Mouse (Mus musculus) thymus, postnatal 25 days (tissue): ENCODE data around the gene Prr9.

Experiments used
- DNase-seq: peaks from one replicate; pipeline ENCODE4 v3.0.0; 2022

The Prr9 gene

DNA sequence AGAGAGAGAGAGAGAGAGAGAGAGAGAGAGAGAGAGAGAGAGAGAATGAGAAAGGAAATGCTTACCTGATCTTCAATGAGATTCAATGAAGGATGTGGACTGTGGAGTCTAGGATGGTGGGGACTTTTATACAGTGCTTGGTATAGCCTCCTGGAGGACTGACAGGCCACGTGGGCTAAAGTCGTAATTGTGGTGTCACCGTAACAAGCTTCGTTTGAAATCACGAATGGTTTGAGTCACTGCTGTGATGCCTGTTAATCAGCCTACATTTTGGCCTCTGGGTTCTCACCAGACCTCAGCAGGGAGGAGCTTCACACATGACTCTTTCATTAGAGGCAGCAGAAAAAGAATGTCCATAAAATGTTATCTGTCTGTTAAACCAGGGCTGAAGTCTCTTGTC is at the start of gene Prr9:
Gene Prr9, minus strand, starts transcription at position 101 of the 400 bp plus-strand sequence.
- DNase-seq = no peak

DNA sequence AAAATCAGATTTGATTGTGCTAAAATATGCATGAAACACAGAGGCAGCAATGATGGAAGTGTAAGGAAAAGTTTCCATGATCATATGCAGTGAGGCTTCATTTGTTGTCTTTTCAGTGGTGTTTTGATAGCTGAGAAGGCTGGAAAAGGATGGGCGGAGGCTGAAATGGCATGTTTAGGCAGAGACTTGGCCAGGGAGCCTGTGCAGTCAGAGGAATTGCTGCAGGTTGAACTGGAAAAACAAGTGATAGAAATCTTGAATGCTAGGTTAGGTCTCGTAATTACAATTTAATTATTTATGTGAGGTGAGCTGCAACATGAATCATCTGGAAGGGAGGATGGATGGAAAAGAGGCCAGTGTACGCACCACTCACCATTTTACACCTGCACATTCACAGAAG is 46.1 kb upstream of the Prr9 start:
- DNase-seq = no peak

DNA sequence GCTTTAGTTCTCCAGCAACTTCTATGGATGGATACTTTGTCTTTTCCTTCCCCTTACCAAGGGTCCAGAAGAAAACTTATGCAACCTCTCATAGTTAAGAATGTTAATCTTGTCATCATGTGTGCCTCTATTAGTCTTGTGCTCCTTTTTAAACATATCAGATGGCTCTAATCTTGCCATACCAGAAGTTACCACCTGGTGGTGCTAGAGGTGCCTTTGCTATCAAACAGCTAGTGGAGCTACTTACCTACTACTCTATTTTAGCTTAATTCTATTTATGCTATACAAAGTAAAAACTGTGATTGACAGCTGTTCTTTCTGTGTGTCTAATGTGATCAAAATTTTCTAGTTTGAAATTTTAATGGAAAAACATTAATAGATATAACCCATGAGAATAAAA is 29.6 kb upstream of the Prr9 start:
- DNase-seq = no peak

DNA sequence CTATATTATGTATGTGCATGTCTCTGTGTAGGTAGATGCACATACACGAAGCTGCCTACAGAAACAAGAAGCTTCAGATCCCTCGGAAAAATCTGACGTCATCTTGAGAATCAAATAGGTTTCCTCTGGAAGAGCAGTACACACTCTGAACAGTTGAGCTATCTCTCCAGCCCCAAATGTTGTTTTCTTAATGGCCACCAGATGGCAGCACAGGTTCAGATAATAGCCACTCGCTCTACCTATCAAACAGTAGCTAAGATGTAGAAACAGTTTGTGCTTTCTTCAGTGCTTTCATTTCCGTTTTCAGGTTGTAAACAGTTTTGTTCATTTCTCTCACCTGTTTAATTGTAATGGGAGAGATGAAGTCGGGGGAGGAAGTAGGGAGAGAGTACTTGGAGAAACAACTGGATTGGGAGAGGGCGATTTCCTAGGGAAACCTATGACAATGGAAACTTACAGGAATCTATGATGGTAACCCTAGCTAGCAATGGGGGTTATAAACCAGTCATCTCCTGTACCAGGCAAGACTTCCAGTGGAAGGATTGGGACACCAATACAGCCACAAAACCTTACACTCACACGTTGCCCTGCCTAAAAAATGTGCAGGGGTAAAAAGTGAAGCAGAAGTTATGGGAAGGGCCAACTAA is 27.0 kb upstream of the Prr9 start:
- DNase-seq = no peak

DNA sequence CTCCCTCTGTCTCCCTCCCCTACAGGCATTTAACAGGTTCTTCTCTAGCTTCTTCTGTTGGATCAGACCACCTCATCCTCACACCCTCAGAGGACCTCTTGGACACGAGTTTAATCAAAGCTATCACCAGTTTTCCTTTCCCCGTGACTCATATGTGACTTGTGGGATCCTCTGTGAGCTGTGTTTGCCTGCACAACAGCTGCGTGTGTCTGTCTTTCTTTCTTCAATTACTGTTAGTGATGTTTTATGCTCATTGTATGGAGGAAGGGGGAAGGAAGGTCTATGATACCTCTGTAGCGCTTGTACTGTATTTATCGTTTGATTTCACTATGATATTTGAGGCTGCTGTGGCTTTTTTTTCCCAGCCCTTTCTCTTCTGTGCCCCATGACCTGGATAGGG is 24.2 kb upstream of the Prr9 start:
- DNase-seq = no peak

DNA sequence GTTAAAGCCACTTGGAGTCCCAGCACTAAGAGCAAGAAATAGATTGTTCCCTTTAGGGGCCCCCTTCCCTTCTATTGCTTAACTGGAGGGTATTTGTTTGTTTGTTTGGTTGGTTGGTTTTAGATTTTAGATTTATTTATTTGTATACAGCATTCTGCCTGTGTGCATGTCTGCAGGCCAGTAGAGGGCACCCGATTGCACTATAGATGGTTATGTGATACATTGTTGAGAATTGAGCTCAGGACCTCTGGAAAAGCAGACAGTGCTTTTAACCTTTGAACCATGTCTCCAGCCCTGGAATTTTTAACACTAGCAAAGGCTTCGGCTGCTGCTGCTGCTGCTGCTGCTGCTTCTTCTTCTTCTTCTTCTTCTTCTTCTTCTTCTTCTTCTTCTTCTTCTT is 23.7 kb upstream of the Prr9 start:
- no peak for DNase-seq

DNA sequence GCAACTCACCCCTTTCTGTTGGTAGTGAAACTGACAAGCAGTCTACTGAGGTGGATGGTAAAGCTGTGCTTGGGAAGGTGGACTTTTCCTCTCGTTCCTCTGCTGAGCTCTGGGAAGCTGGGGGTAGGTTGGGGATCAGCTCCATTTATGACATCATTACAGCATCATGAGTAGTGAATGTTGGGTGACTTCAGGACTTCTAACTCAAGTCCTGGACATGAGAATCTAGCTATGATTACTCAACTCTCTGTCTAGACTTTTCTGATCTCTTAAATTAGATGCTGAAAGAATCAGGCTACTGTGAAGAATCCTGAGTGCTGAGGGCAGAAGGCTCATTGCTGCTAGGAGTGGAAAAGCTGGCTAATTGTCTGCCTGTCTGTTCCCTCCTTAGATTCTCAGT is 18.9 kb upstream of the Prr9 start, which contains the start of gene Lelp1:
Gene Lelp1, minus strand, starts transcription at position 101 of the 400 bp plus-strand sequence.
- no peak for DNase-seq

DNA sequence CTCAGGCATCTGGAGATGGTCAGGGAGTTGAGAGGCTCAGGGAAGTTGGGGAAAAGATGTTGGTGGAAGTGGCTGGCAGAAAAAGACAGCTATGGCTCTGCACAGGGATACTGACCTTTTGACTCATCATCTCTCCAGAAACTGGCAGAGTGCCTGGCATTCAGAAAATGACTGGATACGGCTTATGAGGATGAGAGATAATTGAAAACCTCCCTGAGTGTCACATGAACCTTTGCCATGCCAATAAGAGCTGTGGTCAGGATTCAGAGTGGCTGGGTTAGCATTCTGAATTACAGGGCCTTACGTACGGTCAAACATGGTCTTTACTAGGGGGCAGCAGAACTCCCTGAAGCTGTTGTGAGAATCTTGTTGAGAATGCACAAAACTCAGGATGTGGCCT is 2.8 kb downstream of the Prr9 start:
- no peak for DNase-seq

DNA sequence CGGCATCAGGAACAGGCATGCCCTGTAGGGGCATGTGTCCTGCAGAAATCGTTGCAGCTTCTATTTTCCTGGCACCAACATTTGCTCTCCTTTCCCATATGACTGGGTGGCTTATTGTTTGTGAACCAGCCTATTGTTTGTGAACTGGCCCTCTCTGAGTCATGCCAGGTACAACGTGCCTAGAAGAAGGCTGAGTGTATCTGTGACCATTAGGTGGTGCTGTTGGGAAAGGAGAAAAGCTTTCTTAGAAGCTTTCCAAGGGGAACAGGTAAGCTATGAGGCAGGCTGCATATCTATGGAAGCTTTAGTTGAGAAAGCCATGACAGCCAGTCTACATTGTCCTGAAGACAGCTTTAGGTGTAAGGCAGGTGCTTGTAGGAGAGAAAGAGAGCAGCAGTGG is 5.8 kb downstream of the Prr9 start:
- no peak for DNase-seq

DNA sequence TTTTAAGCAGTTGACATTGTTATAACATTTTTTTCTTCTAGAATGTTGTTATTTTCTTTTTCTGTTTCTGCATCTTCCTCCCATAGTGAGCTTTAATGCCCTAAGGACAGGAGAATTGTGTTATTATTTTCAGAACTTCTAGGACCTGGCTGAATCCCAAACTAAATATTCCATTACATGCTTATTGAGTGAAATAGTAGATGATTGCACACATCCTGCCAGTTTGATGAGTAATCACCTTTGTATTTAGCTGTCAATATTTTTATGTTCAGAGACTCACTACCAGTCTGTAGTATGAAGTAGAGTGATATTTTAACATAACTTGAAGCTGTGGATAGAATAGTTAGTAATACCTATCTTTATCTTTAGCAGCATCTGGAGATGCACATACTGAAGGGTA is 12.2 kb downstream of the Prr9 start:
- DNase-seq = no peak

DNA sequence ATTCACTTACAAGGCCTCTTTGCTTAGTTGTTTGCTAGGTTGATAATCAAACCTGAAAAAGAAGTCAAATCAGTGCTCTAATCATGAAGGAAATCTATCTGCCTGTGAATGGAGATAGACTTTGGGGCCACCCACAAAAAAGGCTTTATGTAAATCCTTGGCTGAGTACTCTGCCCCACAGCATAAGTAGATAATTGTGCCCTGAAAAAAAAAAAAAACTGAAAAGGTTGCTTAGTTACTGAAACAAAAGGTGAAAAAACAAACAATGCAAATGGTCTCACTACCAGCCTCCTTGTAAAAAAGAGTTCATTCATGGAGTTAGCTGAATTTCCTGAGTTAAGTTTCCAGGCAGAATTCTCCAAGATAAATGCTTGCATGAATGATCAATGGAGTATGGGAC is 13.0 kb downstream of the Prr9 start:
- no peak for DNase-seq

DNA sequence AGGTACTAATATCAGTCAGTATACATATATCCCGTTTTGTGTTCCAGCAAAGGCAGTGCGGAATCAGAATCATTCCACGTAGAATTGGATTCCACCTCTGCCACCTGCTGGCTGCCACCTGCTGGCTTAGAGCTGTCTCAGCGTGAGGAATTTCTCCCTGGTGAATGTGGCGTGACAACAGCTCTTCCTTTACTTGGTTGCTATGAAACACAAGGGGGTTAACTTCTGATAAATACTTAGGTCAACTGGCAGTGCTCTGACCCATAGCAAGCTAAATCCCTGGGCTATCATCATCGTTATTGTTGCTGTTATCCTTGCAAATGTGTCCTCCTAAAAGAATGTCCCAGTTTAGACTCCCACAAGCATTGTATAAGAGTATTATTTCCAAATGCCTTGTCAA is 17.2 kb downstream of the Prr9 start:
- no peak for DNase-seq

DNA sequence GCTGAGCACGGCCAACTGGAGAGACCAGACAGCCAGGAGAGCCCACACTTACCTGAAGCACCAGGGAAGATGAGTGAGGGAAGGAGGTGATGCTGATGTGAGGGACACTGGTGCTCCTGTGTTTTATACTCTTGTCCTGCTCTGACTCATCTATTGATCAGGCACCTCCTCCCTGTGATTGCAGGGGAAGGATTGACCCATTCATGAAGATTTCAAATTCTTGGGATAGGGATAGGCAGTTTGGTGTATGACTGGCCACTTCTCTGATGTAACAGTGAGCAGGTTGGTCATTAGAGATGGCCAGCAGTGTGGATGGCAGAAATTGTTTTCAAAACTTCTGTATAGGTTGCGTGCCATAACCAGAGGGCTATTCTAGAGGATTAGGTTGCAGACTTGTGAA is 40.7 kb downstream of the Prr9 start, which contains the start of gene Lor:
Gene Lor, minus strand, starts transcription at position 101 of the 400 bp plus-strand sequence.
- no peak for DNase-seq

DNA sequence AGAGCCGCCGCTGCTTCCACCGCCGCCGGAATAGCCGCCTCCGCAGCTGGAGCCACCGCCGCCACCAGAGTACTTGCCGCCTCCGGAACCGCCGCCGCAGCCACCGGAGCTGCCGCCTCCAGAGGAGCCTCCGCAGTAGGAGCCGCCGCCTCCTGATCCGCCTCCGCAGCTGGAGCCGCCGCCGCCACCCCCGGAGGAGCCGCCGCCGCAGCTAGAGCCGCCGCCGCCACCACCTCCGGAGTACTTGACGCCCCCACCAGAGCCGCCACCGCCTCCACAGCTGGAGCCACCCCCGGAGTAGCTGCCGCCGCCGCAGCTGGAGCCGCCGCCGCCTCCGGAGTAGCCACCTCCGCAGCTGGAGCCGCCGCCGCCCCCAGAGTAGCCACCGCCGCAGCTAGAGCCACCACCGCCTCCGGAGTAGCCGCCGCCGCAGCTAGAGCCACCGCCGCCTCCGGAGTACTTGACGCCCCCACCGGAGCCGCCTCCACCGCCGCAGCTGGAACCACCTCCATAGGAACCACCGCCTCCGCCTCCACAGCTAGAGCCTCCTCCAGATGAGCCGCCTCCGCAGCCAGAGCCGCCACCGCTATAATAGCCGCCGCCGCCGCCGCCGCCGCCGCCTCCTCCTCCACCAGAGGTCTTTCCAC is 42.3 kb downstream of the Prr9 start:
- no peak for DNase-seq

DNA sequence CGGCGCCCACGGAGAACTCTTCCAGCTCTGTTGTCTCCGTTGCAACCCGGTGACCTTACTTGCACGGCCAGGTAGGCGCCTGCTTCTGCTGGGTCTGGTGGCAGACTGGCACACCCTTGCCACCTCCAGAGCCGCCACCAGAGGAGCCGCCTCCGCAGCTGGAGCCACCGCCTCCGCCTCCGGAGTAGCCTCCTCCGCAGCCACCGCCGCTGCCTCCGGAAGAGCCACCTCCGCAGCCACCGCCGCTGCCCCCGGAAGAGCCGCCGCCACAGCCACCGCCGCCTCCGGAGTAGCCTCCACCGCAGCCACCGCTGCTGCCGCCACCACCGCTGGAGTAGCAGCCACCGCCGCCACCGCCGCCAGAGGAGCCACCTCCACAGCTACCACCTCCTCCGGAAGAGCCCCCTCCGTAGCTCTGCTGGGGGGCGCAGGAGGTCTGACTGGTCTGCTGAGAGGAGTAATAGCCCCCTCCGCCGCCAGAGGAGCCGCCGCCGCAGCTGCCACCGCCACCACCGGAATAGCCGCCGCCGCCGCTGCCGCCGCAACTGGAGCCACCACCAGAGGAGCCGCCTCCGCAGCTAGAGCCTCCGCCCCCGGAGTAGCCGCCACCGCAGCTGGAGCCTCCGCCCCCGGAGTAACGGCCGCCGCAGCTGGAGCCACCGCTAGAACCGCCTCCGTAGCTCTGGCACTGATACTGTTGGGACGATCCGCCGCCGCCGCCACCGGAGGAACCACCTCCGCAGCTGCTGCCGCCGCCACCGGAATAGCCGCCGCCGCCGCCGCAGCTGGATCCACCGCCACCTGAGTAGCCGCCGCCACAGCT is 43.1 kb downstream of the Prr9 start:
- DNase-seq = peak; percentile 16
